ENCODE assay signal across 19 mouse cellular contexts in the genomic region with DNA sequence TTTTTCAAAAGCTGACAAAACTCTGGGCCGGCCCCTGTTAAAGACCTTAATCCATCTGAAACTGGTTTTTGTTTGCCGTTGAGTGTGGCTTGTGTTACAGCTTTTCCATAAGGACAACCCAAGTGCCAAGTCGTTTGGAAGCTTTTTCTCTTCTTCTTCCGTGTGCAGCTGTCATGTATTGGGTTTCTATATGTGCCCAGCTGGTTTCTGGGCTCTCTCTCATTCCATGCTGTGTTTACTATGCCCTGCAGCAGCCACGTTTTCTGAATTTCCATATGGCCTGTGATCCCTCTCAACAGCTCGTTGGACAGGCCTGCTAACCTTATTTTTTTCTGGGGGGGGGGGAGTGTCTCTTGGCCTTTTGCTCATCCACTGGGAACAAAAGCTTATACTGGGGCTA. TPM values are rescaled to one million over a fixed set of nuclear protein-coding genes. Genes with fewer than 3 reads are reported as not detected.
"Had no signal": no experiment of that assay in that cellular context is flagged by ENCODE, and none has a peak within 500 bp of the region (broad histone marks: within the 10 kb centered on the region; RNA-seq: fewer than 3 reads in every experiment).

No protein-coding gene starts in this region.

- H3K4me3 ChIP-seq: left cerebral cortex, adult 2 months; limb, embryonic 12.5 days; liver, embryonic 15.5 days; midbrain, embryonic 15.5 days; neural tube, embryonic 13.5 days had no signal

- H3K27me3 ChIP-seq: limb, embryonic 12.5 days; liver, embryonic 15.5 days; midbrain, embryonic 15.5 days; neural tube, embryonic 13.5 days had no signal

- H3K9me3 ChIP-seq: limb, embryonic 12.5 days; liver, embryonic 15.5 days; midbrain, embryonic 15.5 days; neural tube, embryonic 13.5 days had no signal

- DNase-seq: kidney, adult 8-10 months; kidney, postnatal 25 days; lung, embryonic 14.5 days; lung, postnatal 10 days; lung, postnatal 4 days; right cerebral cortex, postnatal 14 days; thymus, adult 18-20 months; thymus, postnatal 14 days had no signal

- H3K4me2 ChIP-seq: limb, embryonic 12.5 days; liver, embryonic 11.5 days; liver, embryonic 15.5 days; lung, embryonic 14.5 days; midbrain, embryonic 11.5 days; midbrain, embryonic 15.5 days; neural tube, embryonic 13.5 days had no signal

- H3K9ac ChIP-seq: limb, embryonic 12.5 days; liver, embryonic 15.5 days; lung, embryonic 14.5 days; midbrain, embryonic 15.5 days; neural tube, embryonic 13.5 days had no signal

- ATAC-seq: midbrain, embryonic 15.5 days had no signal

- H3K36me3 ChIP-seq: limb, embryonic 12.5 days; liver, embryonic 15.5 days; midbrain, embryonic 15.5 days; neural tube, embryonic 13.5 days had no signal

- H3K4me1 ChIP-seq: liver, embryonic 15.5 days; midbrain, embryonic 15.5 days had no signal

- H3K27ac ChIP-seq: left cerebral cortex, adult 2 months; liver, embryonic 15.5 days; midbrain, embryonic 15.5 days; neural tube, embryonic 13.5 days had no signal

RNA-seq across cellular contexts. Expression of gene Gucy2d, which starts 15.8 kb away (rescaled TPM):
- total RNA-seq: layer of hippocampus, postnatal 25 days; left cerebral cortex, adult 2 months; megakaryocyte, adult 5-6 weeks had no signal
- polyA plus RNA-seq: kidney, embryonic 16.5 days; liver, embryonic 11.5 days; liver, embryonic 15.5 days; lung, embryonic 14.5 days; midbrain, embryonic 11.5 days; midbrain, embryonic 15.5 days; neural tube, embryonic 13.5 days; spleen, adult 2 months had no signal
